Mouse (Mus musculus) thymus, adult 2 months (tissue): ENCODE data around the gene Prr7.

Experiments used
- CTCF ChIP-seq: fragments of 200-500 bp; IDR thresholded peaks from 2 replicates; pipeline ENCODE4 v1.5.1; 2012; ENCODE audit warnings: mild to moderate bottlenecking, control low read depth, low read length, moderate library complexity, borderline replicate concordance; ENCODE audit not compliant: control insufficient read depth, poor library complexity, insufficient read depth; ENCODE audit errors: extremely low read depth
- POLR2A ChIP-seq: fragments of 200-500 bp; IDR thresholded peaks from 2 replicates; pipeline ENCODE4 v1.6.1; 2012; ENCODE audit warnings: mild to moderate bottlenecking, low read length, control low read depth, moderate library complexity; ENCODE audit not compliant: control insufficient read depth, poor library complexity, insufficient read depth; ENCODE audit errors: extremely low read depth

GRCm38 (mm10) chr13:55426613-55427012 is 37.5 kb upstream of the Prr7 start, which contains the start of gene F12:
- no peak for TF ChIP-seq POLR2A
- TF ChIP-seq CTCF = no peak
